Mouse (Mus musculus) hindbrain, embryonic 11.5 days (tissue): Measurements from ENCODE around the gene Btbd2. TPM values are rescaled to one million over a fixed set of nuclear protein-coding genes. Genes with fewer than 3 reads are reported as not detected.
A peak's percentile ranks its signal among the peaks of the same experiment; 100 is the strongest.

Source experiments
- ATAC-seq: fragments of 200-750 bp; cut with Nextera tagmentation; 2 replicates; pipeline ENCODE4 v1.8.0; 2017; ENCODE audit warnings: mild to moderate bottlenecking, moderate TSS enrichment, moderate library complexity; ENCODE audit not compliant: low FRiP score
- DNase-seq: peaks from one replicate; pipeline ENCODE4 v3.0.0-alpha.2; 2015; ENCODE audit warnings: low spot score
- H3K27ac ChIP-seq: fragments of 300-500 bp; sonication (generic); 2 replicates; pipeline ENCODE4 v1.5.1; 2014; ENCODE audit warnings: mild to moderate bottlenecking, low read depth, low read length
- H3K27me3 ChIP-seq: fragments of 300-500 bp; sonication (generic); 2 replicates; pipeline ENCODE4 v1.6.1; 2014; ENCODE audit warnings: mild to moderate bottlenecking, low read length, moderate library complexity, mixed read lengths; ENCODE audit not compliant: control insufficient read depth, insufficient read depth
- H3K36me3 ChIP-seq: fragments of 300-500 bp; sonication (generic); 2 replicates; pipeline ENCODE4 v1.6.1; 2014; ENCODE audit warnings: mild to moderate bottlenecking, low read length, moderate library complexity, mixed read lengths; ENCODE audit not compliant: control insufficient read depth, insufficient read depth
- H3K4me1 ChIP-seq: fragments of 300-500 bp; sonication (generic); replicated peaks from 2 replicates; pipeline ENCODE4 v1.6.1; 2014; ENCODE audit warnings: low read length, mixed read lengths; ENCODE audit not compliant: control insufficient read depth, insufficient read depth
- H3K4me2 ChIP-seq: fragments of 300-500 bp; sonication (generic); replicated peaks from 2 replicates; pipeline ENCODE4 v1.6.1; 2014; ENCODE audit warnings: mild to moderate bottlenecking, low read depth, low read length
- H3K4me3 ChIP-seq: fragments of 300-500 bp; sonication (generic); 2 replicates; pipeline ENCODE4 v1.5.1; 2014; ENCODE audit warnings: low read depth, low read length
- H3K9ac ChIP-seq: fragments of 300-500 bp; sonication (generic); 2 replicates; pipeline ENCODE4 v1.6.1; 2014; ENCODE audit warnings: low read depth, low read length
- H3K9me3 ChIP-seq: fragments of 300-500 bp; sonication (generic); 2 replicates; pipeline ENCODE4 v1.6.1; 2016; ENCODE audit warnings: low read length; ENCODE audit not compliant: control insufficient read depth
- WGBS: fragments of 180-500 bp; shearing (Covaris S2); extraction: QIAGEN DNeasy Blood & Tissue Kit; methylation state at CpG from one replicate; pipeline ENCODE4 v1.1.7; 2014; 5-methylcytosine and 5-hydroxymethylcytosine counted together
- polyA plus RNA-seq: library from polyadenylated mRNA; unstranded; fragments of >200 nt; fragmentation: Nextera tagmentation; extraction: Ambion mirVana; gene quantifications from 2 replicates; pipeline ENCODE4 v1.2.1, GENCODE M21; 2014

Gene Btbd2
- polyA plus RNA-seq, 1 experiment from 2014 or later, result 36.2 TPM

DNA sequence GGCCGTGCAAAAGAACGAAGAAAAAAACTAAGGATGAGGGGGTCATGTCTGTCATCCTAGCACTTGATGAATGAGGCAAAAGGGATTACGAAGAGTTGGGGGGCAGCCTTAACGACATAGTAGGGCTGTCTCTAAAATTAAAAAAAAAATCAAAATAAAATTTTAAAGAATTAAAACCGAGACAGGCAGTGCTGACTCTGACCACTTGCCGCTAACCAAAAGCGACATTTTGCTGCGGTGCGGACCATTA is 35.3 kb downstream of the Btbd2 start:
- Histone ChIP-seq H3K27me3 (no peaks in the 10 kb centered on the region), H3K27ac (peak overlapping the region; percentile 94), H3K4me3 (peak overlapping the region; percentile 85), H3K36me3 (no peaks in the 10 kb centered on the region), H3K4me2 (peak overlapping the region; percentile 97), H3K9me3 (no peaks in the 10 kb centered on the region), H3K4me1 (peaks cover 6% of the 10 kb centered on the region), H3K9ac (peak overlapping the region; percentile 29; the same call in 1 of the 2 replicates)
- DNase-seq (peak; percentile 28), ATAC-seq (no peak; the same call in 1 of the 2 replicates)
- 2% methylated on average over 9 of the region's 9 CpGs for WGBS

DNA sequence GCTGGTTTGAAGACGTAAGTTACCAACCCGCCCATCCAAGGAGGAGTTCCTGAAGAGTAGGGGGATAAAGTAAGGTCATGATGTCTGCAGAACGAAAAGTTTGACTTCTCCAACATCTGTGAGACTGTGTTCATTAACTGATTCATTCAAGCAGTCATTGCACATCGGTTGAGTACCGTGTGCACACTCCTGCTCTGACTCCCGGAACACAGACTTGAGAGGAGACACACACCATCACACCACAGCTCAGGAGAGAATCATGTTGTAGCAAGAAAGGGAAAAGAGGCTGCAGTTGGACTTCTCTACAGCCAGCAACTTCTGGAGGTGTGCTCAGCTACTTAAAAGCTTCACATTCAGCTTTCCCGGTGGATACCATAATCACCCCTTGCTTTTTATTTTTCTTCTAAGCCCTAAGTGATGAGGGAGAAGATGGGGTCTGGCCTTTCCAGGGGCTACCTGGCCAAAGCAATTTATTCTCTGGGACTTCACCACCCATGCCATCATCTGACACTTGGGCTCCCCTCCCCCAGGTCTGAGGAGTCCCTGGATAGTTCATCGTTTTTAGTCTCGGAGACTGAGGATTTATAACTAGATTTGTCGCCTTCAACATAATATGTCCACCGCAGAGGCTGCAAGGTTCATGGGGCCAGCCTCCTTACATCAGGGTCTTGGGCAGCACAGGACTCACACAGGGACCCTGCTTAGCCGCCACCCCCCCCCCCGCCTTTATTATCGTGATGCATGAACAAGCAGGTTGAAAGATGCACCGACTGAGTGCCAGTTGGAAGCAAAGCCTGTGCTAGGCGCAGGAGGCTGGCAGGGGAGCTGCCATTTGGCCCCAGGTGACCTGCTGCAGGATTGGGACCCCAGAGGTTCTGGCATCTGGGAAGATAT is 35.8 kb downstream of the Btbd2 start:
- no peak for DNase-seq
- peak overlapping the region; percentile 94 for H3K27ac ChIP-seq

DNA sequence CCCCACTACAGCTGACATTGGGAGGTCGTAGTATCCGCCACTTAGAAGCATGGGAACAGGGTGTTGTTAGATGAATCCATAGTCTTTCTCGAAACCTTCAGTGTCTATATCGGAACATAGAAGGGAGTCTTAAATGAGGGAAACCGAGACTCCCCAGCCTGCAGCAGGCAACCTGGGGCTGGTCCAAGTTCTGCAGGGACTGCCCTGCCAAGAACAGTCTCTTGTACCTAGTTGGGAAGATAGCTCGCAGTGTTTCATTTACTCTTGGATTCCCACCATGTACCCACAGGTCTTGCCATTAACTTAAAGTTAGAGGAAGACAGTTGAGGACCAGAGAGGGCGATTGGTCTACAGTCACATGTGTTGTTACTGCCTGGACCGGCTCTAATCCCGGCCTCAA is 36.5 kb downstream of the Btbd2 start:
- no peak overlapping the region for H3K4me3 ChIP-seq
- H3K36me3 ChIP-seq, result no peaks in the 10 kb centered on the region
- WGBS, result 88% methylated on average over 9 of the region's 9 CpGs
- H3K27ac ChIP-seq, result no peak overlapping the region
- H3K9me3 ChIP-seq, result no peaks in the 10 kb centered on the region
- peaks cover 6% of the 10 kb centered on the region for H3K4me1 ChIP-seq
- DNase-seq, result no peak
- no peak for ATAC-seq
- no peaks in the 10 kb centered on the region for H3K27me3 ChIP-seq
- H3K9ac ChIP-seq, result no peak overlapping the region
- H3K4me2 ChIP-seq, result no peak overlapping the region

More for the DNA sequence above, 35.8 kb downstream of the Btbd2 start:
- 62% methylated on average over 15 of the region's 16 CpGs for WGBS
- H3K9me3 ChIP-seq, result no peaks in the 10 kb centered on the region
- H3K27me3 ChIP-seq, result no peaks in the 10 kb centered on the region
- no peaks in the 10 kb centered on the region for H3K36me3 ChIP-seq
- peaks cover 6% of the 10 kb centered on the region for H3K4me1 ChIP-seq
- peak overlapping the region; percentile 85 for H3K4me3 ChIP-seq
- 0 out of 2 replicates have a peak, but pooled peaks have one; percentile 0 for ATAC-seq
- peak overlapping the region; percentile 29; the same call in 1 of the 2 replicates for H3K9ac ChIP-seq
- H3K4me2 ChIP-seq, result peak overlapping the region; percentile 97

DNA sequence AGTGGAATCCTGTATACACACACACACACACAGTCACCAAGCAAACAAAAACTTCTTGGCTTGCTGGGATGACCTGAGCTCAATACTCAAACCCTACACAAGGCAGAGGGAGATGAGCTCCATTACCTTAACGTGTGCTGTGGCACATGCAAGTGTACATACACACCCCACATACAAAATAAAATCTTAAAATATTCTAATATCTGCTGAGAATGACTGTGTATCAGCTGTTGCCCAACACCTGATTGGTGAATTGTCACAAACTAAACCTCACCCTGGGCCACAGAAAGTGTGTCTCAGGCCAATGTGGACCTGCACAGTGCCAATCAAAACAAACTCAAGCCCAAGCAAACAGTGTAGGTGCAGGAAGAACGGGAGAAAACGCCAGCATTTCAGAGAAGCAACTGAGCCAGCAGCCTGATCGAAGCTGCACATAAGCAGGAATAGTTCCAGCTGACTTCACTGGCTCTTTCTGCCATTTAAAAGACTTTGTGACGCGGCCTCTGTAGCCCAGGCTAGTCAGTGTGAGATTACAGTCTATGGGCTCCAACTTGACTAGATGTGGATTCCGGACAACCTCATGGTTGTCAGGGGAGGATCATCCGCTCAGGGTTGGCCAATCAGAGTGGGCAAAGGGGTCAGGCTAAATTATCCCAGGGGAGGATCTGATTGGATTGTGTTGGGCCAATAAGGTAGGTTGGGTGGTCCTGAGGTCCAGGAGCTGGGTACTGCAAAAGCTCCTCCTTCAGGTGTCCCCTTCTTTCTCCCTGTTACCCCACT is 37.2 kb downstream of the Btbd2 start:
- Histone ChIP-seq H3K27ac (no peak overlapping the region), H3K9ac (no peak overlapping the region), H3K9me3 (no peaks in the 10 kb centered on the region), H3K4me3 (no peak overlapping the region), H3K36me3 (peaks cover 2% of the 10 kb centered on the region; the same call in 1 of the 2 replicates), H3K4me2 (no peak overlapping the region), H3K4me1 (peaks cover 6% of the 10 kb centered on the region), H3K27me3 (no peaks in the 10 kb centered on the region)
- DNase-seq (no peak), ATAC-seq (no peak)
- WGBS, result 33% methylated on average over 8 of the region's 8 CpGs

DNA sequence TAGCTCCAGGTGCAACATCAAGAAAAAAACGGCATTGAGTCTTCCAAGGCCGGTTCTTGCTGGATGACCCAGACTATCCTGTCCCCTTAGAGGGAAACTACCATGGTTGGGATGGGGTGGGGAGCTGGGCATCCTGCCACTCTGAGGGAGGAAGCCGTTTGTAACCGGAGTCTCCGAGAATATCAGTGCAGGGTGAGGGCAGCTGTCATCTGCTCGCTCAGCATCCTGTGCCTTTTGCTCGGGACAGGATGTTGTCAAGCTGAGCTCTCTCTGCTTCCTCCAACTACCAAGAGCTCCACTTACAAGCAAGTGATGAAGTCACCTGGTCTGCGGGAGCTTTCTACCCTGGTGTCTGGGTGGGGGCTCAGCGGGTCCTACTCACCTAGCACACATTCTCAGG is 38.7 kb downstream of the Btbd2 start:
- ATAC-seq (no peak), DNase-seq (no peak)
- H3K4me2 ChIP-seq, result no peak overlapping the region
- no peaks in the 10 kb centered on the region for H3K27me3 ChIP-seq
- peaks cover 2% of the 10 kb centered on the region; the same call in 1 of the 2 replicates for H3K36me3 ChIP-seq
- H3K4me3 ChIP-seq, result no peak overlapping the region
- WGBS, result 83% methylated on average over 9 of the region's 9 CpGs
- no peaks in the 10 kb centered on the region for H3K4me1 ChIP-seq
- no peaks in the 10 kb centered on the region for H3K9me3 ChIP-seq
- H3K27ac ChIP-seq, result no peak overlapping the region
- H3K9ac ChIP-seq, result no peak overlapping the region

DNA sequence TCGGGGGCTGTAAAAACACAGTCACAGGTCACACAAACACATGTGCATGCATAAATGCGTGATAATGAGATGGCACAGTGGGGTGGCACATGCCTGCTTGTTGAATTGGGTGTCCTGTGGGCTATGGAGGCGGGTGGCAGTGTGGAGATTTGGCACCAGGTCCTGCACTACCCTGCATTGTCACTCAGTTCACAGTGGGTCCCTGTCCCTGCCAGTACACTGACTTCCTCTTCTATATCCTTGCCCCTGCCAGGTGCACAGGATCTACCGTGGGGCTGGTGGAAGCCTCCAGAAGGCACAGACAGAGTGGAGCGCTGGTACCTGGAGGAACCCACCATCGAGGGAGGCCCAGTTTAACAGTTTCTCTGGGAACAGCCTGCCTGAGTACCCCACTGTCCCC is 42.5 kb downstream of the Btbd2 start:
- ATAC-seq (no peak), DNase-seq (no peak)
- Histone ChIP-seq H3K36me3 (peaks cover 2% of the 10 kb centered on the region; the same call in 1 of the 2 replicates), H3K4me2 (no peak overlapping the region), H3K4me1 (no peaks in the 10 kb centered on the region), H3K9me3 (no peaks in the 10 kb centered on the region), H3K27ac (no peak overlapping the region), H3K27me3 (no peaks in the 10 kb centered on the region), H3K4me3 (no peak overlapping the region), H3K9ac (no peak overlapping the region)
- 95% methylated on average over 6 of the region's 6 CpGs for WGBS

DNA sequence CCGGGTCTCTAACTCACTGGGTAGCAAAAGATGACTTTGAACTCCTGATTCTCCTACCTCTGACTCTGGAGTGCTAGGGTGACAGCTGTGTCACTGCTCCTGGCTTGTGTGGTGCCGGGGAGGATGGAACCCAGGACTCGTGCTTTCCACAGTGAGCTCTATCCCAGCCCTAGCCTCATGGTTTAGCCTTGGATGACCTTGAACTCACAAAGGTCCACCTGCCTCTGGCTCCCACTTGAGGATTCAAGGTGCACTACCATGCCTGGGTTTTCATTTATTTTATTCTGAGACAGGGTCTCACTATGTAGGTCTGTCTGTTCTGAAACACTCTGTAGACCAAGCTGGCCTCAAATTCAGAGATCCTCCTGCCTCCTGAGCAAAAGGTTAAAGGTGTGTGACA is 43.0 kb downstream of the Btbd2 start:
- Histone ChIP-seq H3K4me3 (no peak overlapping the region), H3K27me3 (no peaks in the 10 kb centered on the region), H3K27ac (no peak overlapping the region), H3K4me2 (no peak overlapping the region), H3K36me3 (peaks cover 4% of the 10 kb centered on the region; the same call in 1 of the 2 replicates), H3K4me1 (no peaks in the 10 kb centered on the region), H3K9me3 (no peaks in the 10 kb centered on the region), H3K9ac (no peak overlapping the region)
- DNase-seq (no peak), ATAC-seq (no peak)
- WGBS, result 86% methylated on average over 3 of the region's 3 CpGs

DNA sequence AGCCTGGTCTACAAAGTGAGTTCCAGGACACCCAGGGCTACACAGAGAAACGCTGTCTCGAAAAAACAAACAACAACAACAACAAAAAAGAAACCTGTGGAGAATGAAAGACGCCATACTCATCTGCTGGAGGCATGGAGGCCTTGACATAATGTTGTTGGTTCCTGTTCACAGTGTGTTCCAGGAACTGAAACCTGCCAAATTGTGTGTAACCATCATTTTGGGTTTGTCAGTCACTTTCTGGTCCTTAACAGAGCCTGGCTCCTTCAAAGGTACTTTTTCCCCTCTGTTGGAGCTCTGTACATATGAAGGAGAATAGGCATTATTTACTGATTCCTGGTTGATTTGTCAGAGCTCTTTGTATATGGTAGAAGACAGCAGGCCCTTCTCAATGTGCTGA is 45.0 kb downstream of the Btbd2 start:
- 89% methylated on average over 3 of the region's 3 CpGs for WGBS
- H3K27me3 ChIP-seq, result no peaks in the 10 kb centered on the region
- H3K9me3 ChIP-seq, result no peaks in the 10 kb centered on the region
- ATAC-seq (no peak), DNase-seq (no peak)
- no peak overlapping the region for H3K27ac ChIP-seq
- H3K36me3 ChIP-seq, result peaks cover 11% of the 10 kb centered on the region
- H3K4me1 ChIP-seq, result no peaks in the 10 kb centered on the region
- H3K4me3 ChIP-seq, result no peak overlapping the region
- H3K9ac ChIP-seq, result no peak overlapping the region
- H3K4me2 ChIP-seq, result no peak overlapping the region
